Comparison of ENCODE assay signal across 9 mouse cellular contexts in the genomic region with DNA sequence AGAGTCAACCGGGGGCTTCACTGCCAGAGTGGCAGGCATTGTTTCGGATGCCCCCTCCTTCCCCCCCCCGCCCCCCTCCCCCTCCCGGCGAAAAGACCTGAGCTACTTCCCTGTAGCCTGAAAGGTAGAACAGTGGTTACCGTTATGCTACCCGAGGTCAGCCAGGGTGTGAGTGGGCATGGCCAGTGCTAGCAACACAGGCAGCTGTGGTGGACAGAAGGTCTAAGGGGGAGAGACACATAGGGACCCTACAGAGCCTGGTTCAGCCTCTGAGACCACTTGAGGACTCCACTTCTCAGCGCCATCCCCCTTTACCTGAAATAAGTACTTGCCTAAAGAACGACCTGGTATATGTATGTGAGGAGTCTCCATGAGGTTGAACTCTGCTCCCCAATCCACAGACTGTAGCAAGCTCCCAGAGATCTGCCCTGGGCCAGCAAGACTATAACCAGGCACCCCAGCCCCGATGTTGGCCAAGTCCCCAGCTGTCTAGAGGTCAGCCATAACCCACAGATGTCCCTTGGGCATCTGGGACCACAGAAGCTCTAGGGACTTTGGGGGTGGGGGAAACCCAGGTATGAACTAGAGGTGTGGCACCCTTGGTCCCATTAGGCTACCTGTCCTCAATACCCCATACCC.
DNase-seq lines count a peak whose midpoint lies in the region; ATAC-seq and TF ChIP-seq lines count a peak whose summit lies in the region.
"Had no signal": no experiment of that assay in that cellular context is flagged by ENCODE, and none has a peak within 500 bp of the region (broad histone marks: within the 10 kb centered on the region; RNA-seq: fewer than 3 reads in every experiment).

No protein-coding gene starts in this region.

- 29% methylated on average over 9 of the region's 10 CpGs for WGBS in kidney, postnatal 0 days
- WGBS in embryonic facial prominence, embryonic 15.5 days: 27% methylated on average over 10 of the region's 10 CpGs
- 31% methylated on average over 9 of the region's 10 CpGs for WGBS in neural tube, embryonic 13.5 days

- no peaks in the 10 kb centered on the region for H3K9me3 ChIP-seq in kidney, postnatal 0 days (replicated peaks; ENCODE audit: low read length)
- no peaks in the 10 kb centered on the region for H3K9me3 ChIP-seq in embryonic facial prominence, embryonic 15.5 days (replicated peaks)
- no peaks in the 10 kb centered on the region for H3K9me3 ChIP-seq in neural tube, embryonic 13.5 days

- H3K4me1 ChIP-seq in kidney, postnatal 0 days (replicated peaks; ENCODE audit: insufficient read depth, low read length): peaks cover 9% of the 10 kb centered on the region; the same call in 1 of the 2 replicates
- peaks cover 49% of the 10 kb centered on the region for H3K4me1 ChIP-seq in embryonic facial prominence, embryonic 15.5 days
- H3K4me1 ChIP-seq in neural tube, embryonic 13.5 days (replicated peaks): peaks cover 60% of the 10 kb centered on the region

- H3K9ac ChIP-seq in kidney, postnatal 0 days (ENCODE audit: low read depth, low read length): peak overlapping the region; percentile 71
- H3K9ac ChIP-seq in embryonic facial prominence, embryonic 15.5 days: peak overlapping the region; percentile 70
- peak overlapping the region; percentile 76 for H3K9ac ChIP-seq in neural tube, embryonic 13.5 days

- ATAC-seq in kidney, postnatal 0 days (replicated peaks; ENCODE audit: low FRiP score, low read depth): no peak; the same call in 1 of the 2 replicates
- ATAC-seq in embryonic facial prominence, embryonic 15.5 days (ENCODE audit: insufficient number of reproducible peaks, low FRiP score, low TSS enrichment, low read depth): no peak
- 0 out of 2 replicates have a peak, but pooled peaks have one; percentile 25 for ATAC-seq in neural tube, embryonic 13.5 days (ENCODE audit: low read depth)
- ATAC-seq: Patski had no signal

- TF ChIP-seq CTCF in kidney, postnatal 0 days (IDR thresholded peaks at IDR 0.05; ENCODE audit: low read depth): no peak

- H3K36me3 ChIP-seq in kidney, postnatal 0 days (ENCODE audit: insufficient read depth, low read length): no peaks in the 10 kb centered on the region
- no peaks in the 10 kb centered on the region for H3K36me3 ChIP-seq in embryonic facial prominence, embryonic 15.5 days
- H3K36me3 ChIP-seq in neural tube, embryonic 13.5 days: no peaks in the 10 kb centered on the region

- DNase-seq in kidney, postnatal 0 days (ENCODE audit: low spot score): no peak
- no peak for DNase-seq in kidney, postnatal 14 days
- DNase-seq in kidney, postnatal 10 days: peak; percentile 35
- no peak for DNase-seq in cerebellum, adult 11 months
- no peak for DNase-seq in spleen, adult 18-20 months
- DNase-seq in spleen, postnatal 10 days (ENCODE audit: low spot score in 2 of 2): no peak

- peak overlapping the region; percentile 87 for H3K27ac ChIP-seq in kidney, postnatal 0 days
- peak overlapping the region; percentile 88 for H3K27ac ChIP-seq in embryonic facial prominence, embryonic 15.5 days (replicated peaks)
- H3K27ac ChIP-seq in neural tube, embryonic 13.5 days (replicated peaks): peak overlapping the region; percentile 92

- H3K4me2 ChIP-seq in kidney, postnatal 0 days (ENCODE audit: low read length): peak overlapping the region; percentile 64
- peak overlapping the region; percentile 79 for H3K4me2 ChIP-seq in embryonic facial prominence, embryonic 15.5 days (replicated peaks)
- H3K4me2 ChIP-seq in neural tube, embryonic 13.5 days: peak overlapping the region; percentile 66

- no peaks in the 10 kb centered on the region for H3K27me3 ChIP-seq in kidney, postnatal 0 days (ENCODE audit: insufficient read depth, low read length)
- H3K27me3 ChIP-seq in embryonic facial prominence, embryonic 15.5 days: no peaks in the 10 kb centered on the region
- peaks cover 39% of the 10 kb centered on the region for H3K27me3 ChIP-seq in neural tube, embryonic 13.5 days
- H3K27me3 ChIP-seq: Patski had no signal

- peak overlapping the region; percentile 38 for H3K4me3 ChIP-seq in kidney, postnatal 0 days (replicated peaks; ENCODE audit: low read depth, low read length)
- H3K4me3 ChIP-seq in embryonic facial prominence, embryonic 15.5 days (replicated peaks): peak overlapping the region; percentile 55
- H3K4me3 ChIP-seq in neural tube, embryonic 13.5 days: peak overlapping the region; percentile 41
